Mouse (Mus musculus) common myeloid progenitor, adult 5-6 weeks (primary cell): ENCODE data around the gene Isg15. TPM values are rescaled to one million over a fixed set of nuclear protein-coding genes. Genes with fewer than 3 reads are reported as not detected.
"Not testable (repeated sequence)": the region's sequence is repeated elsewhere in the genome, so short reads cannot be mapped to it uniquely, and the experiment has no call there.

Source experiments
- ATAC-seq: replicated peaks from 2 replicates; pipeline ENCODE4 v1.8.0; 2016; ENCODE audit warnings: low read depth, mild to moderate bottlenecking, moderate TSS enrichment, inconsistent platforms; ENCODE audit not compliant: poor library complexity, severe bottlenecking
- total RNA-seq: library from RNA; stranded (forward); fragments of 200-1000, 187-1606 nt; gene quantifications from 2 replicates; pipeline ENCODE4 v1.2.3, GENCODE M21; 2017

Gene Isg15
- total RNA-seq, 1 experiment from 2014 or later, result 3.7 TPM

DNA sequence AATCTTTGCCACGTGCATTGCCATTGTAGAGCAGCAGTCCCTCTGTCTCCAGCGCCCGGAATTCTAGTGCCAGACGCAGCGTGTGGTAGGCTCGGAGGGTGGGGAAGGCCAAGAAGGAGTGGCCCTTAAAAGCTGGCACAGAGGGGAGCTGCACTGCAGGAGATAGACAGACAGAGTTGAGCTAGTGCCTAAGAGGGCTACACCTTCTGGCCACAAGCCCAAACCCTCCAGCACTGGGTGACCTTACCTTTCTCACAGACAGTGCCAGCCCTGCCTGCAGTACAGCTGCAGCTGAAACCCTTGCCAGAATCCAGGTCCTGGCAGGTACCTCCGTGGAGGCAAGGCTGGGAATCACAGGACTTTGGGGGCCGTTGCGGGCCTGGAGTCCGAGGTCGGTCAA lies 28.8 kb downstream of the Isg15 start:
- no peak for ATAC-seq

DNA sequence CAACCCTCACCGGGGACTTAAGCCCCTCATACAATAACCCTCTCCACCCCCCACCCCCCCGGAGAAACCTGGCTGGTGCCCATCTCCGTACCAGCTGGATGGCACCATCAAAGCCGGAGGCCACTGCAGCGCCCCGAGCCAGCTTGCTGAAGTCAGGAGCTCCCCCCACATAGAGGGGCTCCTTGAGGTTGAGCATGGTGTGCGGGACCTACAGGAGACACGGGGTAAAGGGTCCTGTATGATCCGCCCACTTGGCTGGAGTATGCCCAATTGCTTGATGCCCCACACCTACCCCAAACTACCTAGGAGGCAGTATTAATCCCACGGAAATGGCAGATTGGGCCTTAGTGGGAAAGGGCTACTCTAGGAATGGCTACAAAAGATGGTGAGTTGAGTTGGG lies 31.5 kb downstream of the Isg15 start:
- ATAC-seq, result no peak

DNA sequence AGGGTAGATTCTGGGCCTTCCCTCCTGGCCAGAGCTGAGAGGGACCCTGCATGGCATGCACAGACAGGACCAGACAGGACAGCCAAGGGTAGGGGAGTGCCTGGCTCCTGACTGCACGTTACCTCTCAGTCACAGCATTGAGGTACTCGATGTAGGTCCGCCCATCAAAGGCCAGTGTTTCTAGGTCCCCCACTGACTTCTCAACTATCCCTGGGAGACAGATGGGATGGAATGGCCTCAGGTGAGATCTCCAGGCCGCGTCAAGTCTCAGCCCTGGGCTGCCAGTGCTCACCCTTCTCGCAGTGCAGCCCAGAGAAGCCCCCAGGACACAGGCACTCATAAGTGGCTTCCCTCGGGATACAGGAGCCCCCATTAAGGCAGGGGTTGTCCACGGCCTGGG lies 32.0 kb downstream of the Isg15 start:
- no peak for ATAC-seq

DNA sequence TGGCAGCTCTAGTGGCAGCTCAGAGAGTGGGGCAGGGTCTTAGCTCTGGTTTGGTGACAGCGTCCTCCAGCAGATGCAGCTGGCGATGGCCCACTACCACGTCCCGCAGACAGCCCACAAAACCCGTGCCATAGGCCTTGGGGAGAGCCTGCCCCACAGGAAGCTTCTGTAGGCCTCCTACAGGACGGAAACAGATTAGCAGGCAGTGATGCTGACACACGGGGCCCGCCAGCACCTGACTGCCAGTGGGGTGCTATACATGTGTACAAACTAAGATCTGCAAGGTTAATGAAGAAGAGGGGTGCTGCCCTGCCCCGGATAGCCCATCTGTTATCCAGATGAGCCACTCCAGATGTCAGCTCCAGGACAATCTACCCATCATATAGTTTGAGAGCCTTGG lies 34.1 kb downstream of the Isg15 start:
- ATAC-seq, result peak; percentile 87; the same call in 1 of the 2 replicates

DNA sequence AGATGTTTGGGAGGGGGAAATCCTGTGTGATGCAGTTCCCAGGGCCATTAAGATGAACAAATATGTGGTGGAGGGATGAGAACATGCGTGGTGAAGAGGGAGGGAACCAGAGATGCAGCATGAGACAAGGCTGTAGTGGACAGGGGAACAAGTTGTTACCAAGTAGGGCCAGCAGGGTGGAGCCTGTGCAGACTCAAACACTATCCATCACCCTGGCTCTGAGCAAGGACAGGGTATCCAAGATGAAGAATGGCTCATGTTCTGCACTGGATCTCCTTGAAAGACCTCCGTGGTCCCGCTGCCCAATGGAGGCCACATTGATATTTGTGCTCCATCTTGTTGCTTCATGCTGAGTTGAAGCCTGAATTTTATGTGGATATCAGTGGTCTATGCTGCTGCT lies 45.8 kb downstream of the Isg15 start:
- ATAC-seq, result no peak

DNA sequence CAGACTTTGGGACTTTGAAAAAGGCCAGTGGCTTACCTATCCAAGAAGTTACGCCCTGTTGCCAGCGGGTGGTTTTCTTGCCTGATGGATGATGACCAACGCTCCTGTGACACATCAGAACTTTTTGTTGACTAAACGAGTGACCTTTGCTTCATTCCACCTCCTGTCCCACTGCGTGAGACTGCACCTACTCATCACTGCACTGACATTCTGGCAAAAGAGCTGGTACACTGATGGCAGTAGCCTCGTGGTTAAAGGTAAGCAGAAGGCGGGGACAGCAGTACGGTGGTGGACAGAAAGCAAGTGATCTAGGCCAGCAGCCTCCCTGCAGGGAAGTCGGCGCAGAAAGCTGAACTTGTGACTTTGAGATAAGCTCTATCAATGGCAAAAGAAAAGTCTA lies 49.7 kb downstream of the Isg15 start:
- not testable (repeated sequence) for ATAC-seq

Other genes starting within 250 kb of the Isg15 start
- gene C1qtnf12, start 238.5 kb downstream of the Isg15 start, total RNA-seq, result 70.8 and 78.2 TPM in 2 replicates
- 7.5 and 9.0 TPM in 2 replicates for gene B3galt6, start 208.2 kb downstream of the Isg15 start, total RNA-seq
- gene Sdf4, start 207.9 kb downstream of the Isg15 start, total RNA-seq, result 125 and 157 TPM in 2 replicates
- gene Tnfrsf4, start 187.0 kb downstream of the Isg15 start, total RNA-seq, result not detected in 2 replicates
- 6.1 and 9.8 TPM in 2 replicates for gene Tnfrsf18, start 174.7 kb downstream of the Isg15 start, total RNA-seq
- not detected in 2 replicates for gene Ttll10, start 141.4 kb downstream of the Isg15 start, total RNA-seq
- 34.1 and 42.2 TPM in 2 replicates for gene 9430015G10Rik, start 90.8 kb downstream of the Isg15 start, total RNA-seq
- gene Rnf223, start 70.3 kb downstream of the Isg15 start, total RNA-seq, result 0.05 TPM in 1 of 2 replicates, not detected in the other
- 1.5 and 2.0 TPM in 2 replicates for gene Agrn, start 3.3 kb downstream of the Isg15 start, total RNA-seq
- 0.18 and 3.1 TPM in 2 replicates for gene AW011738, start 2.5 kb upstream of the Isg15 start, total RNA-seq
- gene Perm1, start 15.1 kb upstream of the Isg15 start, total RNA-seq, result 0.09 TPM in 1 of 2 replicates, not detected in the other
- 12.9 and 16.8 TPM in 2 replicates for gene Plekhn1, start 34.0 kb upstream of the Isg15 start, total RNA-seq
- gene Noc2l, start 35.2 kb upstream of the Isg15 start, total RNA-seq, result 141 and 157 TPM in 2 replicates
- gene Samd11, start 54.8 kb upstream of the Isg15 start, total RNA-seq, result 0.10 and 0.82 TPM in 2 replicates
- not detected in 2 replicates for gene Vmn2r-ps159, start 130.3 kb upstream of the Isg15 start, total RNA-seq